Mouse (Mus musculus): ENCODE measurements around the gene Gsn.
A peak's percentile ranks its signal among the peaks of the same experiment; 100 is the strongest.

Gsn gene

GRCm38 (mm10) chr2:35253751-35254150 is 2.4 kb upstream of the Gsn start:
- no peak for DNase-seq (ENCODE audit: low read depth, low spot score)

GRCm38 (mm10) chr2:35255004-35255403 is 1.2 kb upstream of the Gsn start:
- no peak for DNase-seq (ENCODE audit: low read depth, low spot score)

GRCm38 (mm10) chr2:35255462-35255861 is 718 bp upstream of the Gsn start:
- no peak for DNase-seq (ENCODE audit: low read depth, low spot score)

- no peak for DNase-seq (ENCODE audit: low read depth, low spot score)
Observed at GRCm38 (mm10) chr2:35256932-35257331, 752 bp downstream of the Gsn start.

- no peak for DNase-seq (ENCODE audit: low read depth, low spot score)
Observed at GRCm38 (mm10) chr2:35257886-35258285, 1.7 kb downstream of the Gsn start.

- no peak for DNase-seq (ENCODE audit: low read depth, low spot score)
Observed at GRCm38 (mm10) chr2:35258590-35258989, 2.4 kb downstream of the Gsn start.

- DNase-seq (ENCODE audit: low read depth, low spot score) = no peak
Observed at GRCm38 (mm10) chr2:35259338-35260080, 3.3 kb downstream of the Gsn start.

GRCm38 (mm10) chr2:35260291-35260690 is 4.1 kb downstream of the Gsn start:
- DNase-seq (ENCODE audit: low read depth, low spot score) = no peak

GRCm38 (mm10) chr2:35264095-35264494 is 7.9 kb downstream of the Gsn start:
- DNase-seq (ENCODE audit: low read depth, low spot score) = no peak

- peak; percentile 75 for DNase-seq (ENCODE audit: low read depth, low spot score)
Observed at GRCm38 (mm10) chr2:35265296-35265695, 9.1 kb downstream of the Gsn start.

- no peak for DNase-seq (ENCODE audit: low read depth, low spot score)
Observed at GRCm38 (mm10) chr2:35265775-35266174, 9.6 kb downstream of the Gsn start.

GRCm38 (mm10) chr2:35266251-35266905 is 10.2 kb downstream of the Gsn start:
- no peak for DNase-seq (ENCODE audit: low read depth, low spot score)

- peak; percentile 28 for DNase-seq (ENCODE audit: low read depth, low spot score)
Observed at GRCm38 (mm10) chr2:35267156-35267875, 11.1 kb downstream of the Gsn start.

- DNase-seq (ENCODE audit: low read depth, low spot score) = peak; percentile 18
Observed at GRCm38 (mm10) chr2:35267876-35268566, 11.8 kb downstream of the Gsn start.

- DNase-seq (ENCODE audit: low read depth, low spot score) = peak; percentile 16
Observed at GRCm38 (mm10) chr2:35269136-35269535, 13.0 kb downstream of the Gsn start.

- no peak for DNase-seq (ENCODE audit: low read depth, low spot score)
Observed at GRCm38 (mm10) chr2:35269716-35270260, 13.6 kb downstream of the Gsn start.

GRCm38 (mm10) chr2:35270531-35270984 is 14.4 kb downstream of the Gsn start:
- DNase-seq (ENCODE audit: low read depth, low spot score) = peak; percentile 81

- no peak for DNase-seq (ENCODE audit: low read depth, low spot score)
Observed at GRCm38 (mm10) chr2:35271817-35272216, 15.6 kb downstream of the Gsn start.

- DNase-seq (ENCODE audit: low read depth, low spot score) = peak; percentile 76
Observed at GRCm38 (mm10) chr2:35272881-35273280, 16.7 kb downstream of the Gsn start.

GRCm38 (mm10) chr2:35273536-35273935 is 17.4 kb downstream of the Gsn start:
- DNase-seq (ENCODE audit: low read depth, low spot score) = no peak

GRCm38 (mm10) chr2:35277686-35278085 is 21.5 kb downstream of the Gsn start:
- DNase-seq (ENCODE audit: low read depth, low spot score) = no peak
